9 mouse cellular contexts compared by ENCODE assay signal in the genomic region with DNA sequence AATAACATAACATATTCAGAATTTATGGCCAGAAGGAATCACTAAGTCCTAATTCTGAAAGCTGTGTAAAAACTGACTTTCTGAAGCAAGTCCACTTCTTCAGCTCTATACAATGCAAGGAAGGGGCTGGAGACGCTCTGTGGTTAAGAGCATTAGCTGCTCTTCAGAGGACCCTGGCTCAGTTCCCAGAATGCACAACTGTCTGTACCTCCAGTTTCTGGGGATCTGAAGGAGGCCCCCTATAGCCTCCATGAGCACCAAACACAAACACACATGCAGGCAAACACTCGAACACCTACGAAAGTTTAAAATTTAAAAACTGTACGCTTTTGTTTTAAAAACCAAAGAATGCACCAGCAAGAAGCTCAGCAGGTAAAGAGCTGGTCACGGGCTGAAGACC. TPM values are rescaled to one million over a fixed set of nuclear protein-coding genes. Genes with fewer than 3 reads are reported as not detected.
DNase-seq lines count a peak whose midpoint lies in the region; ATAC-seq and TF ChIP-seq lines count a peak whose summit lies in the region.
"Had no signal": no experiment of that assay in that cellular context is flagged by ENCODE, and none has a peak within 500 bp of the region (broad histone marks: within the 10 kb centered on the region; RNA-seq: fewer than 3 reads in every experiment).

No protein-coding gene starts in this region.

- 68% methylated on average over 5 of the region's 5 CpGs for WGBS in intestine, embryonic 14.5 days
- WGBS in intestine, postnatal 0 days, result 62% methylated on average over 5 of the region's 5 CpGs
- 69% methylated on average over 5 of the region's 5 CpGs for WGBS in limb, embryonic 14.5 days

- dilution Hi-C loops in CH12.LX (cut with MboI; ENCODE audit: extremely low pct_ligation_motif_present, extremely low pct_unique_long_range_greater_than_20kb, low sequenced_read_pairs), result no loop called here

- H3K4me1 ChIP-seq in intestine, embryonic 14.5 days (replicated peaks; ENCODE audit: control insufficient read depth, insufficient read depth, low read length), result peaks cover 36% of the 10 kb centered on the region
- peaks cover 7% of the 10 kb centered on the region for H3K4me1 ChIP-seq in intestine, postnatal 0 days (replicated peaks; ENCODE audit: control insufficient read depth, insufficient read depth, low read length)
- peaks cover 31 to 88% of the 10 kb centered on the region in 2 experiments for H3K4me1 ChIP-seq in CH12.LX (ENCODE audit: control insufficient read depth in 1 of 2, insufficient read depth in 2 of 2)
- peaks cover 9% of the 10 kb centered on the region; the same call in 1 of the 2 replicates for H3K4me1 ChIP-seq in limb, embryonic 14.5 days (ENCODE audit: control insufficient read depth, insufficient read depth, low read length)

- TF ChIP-seq CTCF in intestine, postnatal 0 days (IDR thresholded peaks at IDR 0.05; ENCODE audit: low read depth), result no peak
- no peak for TF ChIP-seq CTCF in CH12.LX (conservative IDR thresholded peaks at IDR 0.05 in 1 of 2, IDR thresholded peaks at IDR 0.05 in 1 of 2; ENCODE audit: low read depth in 2 of 2, low read length in 2 of 2)

- H3K9ac ChIP-seq in intestine, embryonic 14.5 days (ENCODE audit: low read length), result no peak overlapping the region
- no peak overlapping the region for H3K9ac ChIP-seq in intestine, postnatal 0 days (ENCODE audit: low read depth, low read length)
- peak overlapping the region; percentile 40; the same call in 1 of the 2 replicates for H3K9ac ChIP-seq in CH12.LX (ENCODE audit: insufficient read depth, low read depth)
- no peak overlapping the region for H3K9ac ChIP-seq in limb, embryonic 14.5 days (ENCODE audit: low read depth, low read length, severe bottlenecking)

- TF ChIP-seq RAD21 in CH12.LX (IDR thresholded peaks at IDR 0.05; ENCODE audit: low read depth, low read length), result no peak

- ATAC-seq in intestine, embryonic 14.5 days (replicated peaks; ENCODE audit: low FRiP score, low TSS enrichment, low read depth), result no peak
- no peak for ATAC-seq in intestine, postnatal 0 days
- no peak for ATAC-seq in limb, embryonic 14.5 days (ENCODE audit: low FRiP score, low read depth)

- peak overlapping the region; percentile 18; the same call in 1 of the 2 replicates for H3K27ac ChIP-seq in intestine, embryonic 14.5 days (ENCODE audit: low read depth)
- no peak overlapping the region for H3K27ac ChIP-seq in intestine, postnatal 0 days (ENCODE audit: low read depth, low read length)
- H3K27ac ChIP-seq in CH12.LX (ENCODE audit: insufficient read depth, low read depth), result peak overlapping the region; percentile 70
- H3K27ac ChIP-seq in limb, embryonic 14.5 days (replicated peaks; ENCODE audit: low read depth, low read length), result no peak overlapping the region
- H3K27ac ChIP-seq: midbrain, embryonic 10.5 days had no signal

- no peak overlapping the region for H3K4me2 ChIP-seq in intestine, embryonic 14.5 days (ENCODE audit: low read length)
- no peak overlapping the region for H3K4me2 ChIP-seq in intestine, postnatal 0 days (replicated peaks; ENCODE audit: low read depth)
- peak overlapping the region; percentile 98 for H3K4me2 ChIP-seq in CH12.LX (ENCODE audit: insufficient read depth, low read depth, poor library complexity, severe bottlenecking)
- no peak overlapping the region for H3K4me2 ChIP-seq in limb, embryonic 14.5 days (replicated peaks; ENCODE audit: low read depth, low read length, severe bottlenecking)

- DNase-seq in intestine, embryonic 14.5 days (ENCODE audit: low spot score), result no peak
- DNase-seq in 416B (ENCODE audit: low read depth) (peak; percentile 79), CH12.LX (ENCODE audit: extremely low read depth) (no peak)
- peak; percentile 58 for DNase-seq in limb, embryonic 14.5 days (ENCODE audit: low spot score)
- DNase-seq in right cerebral cortex, postnatal 25 days, result no peak
- no peak for DNase-seq in adrenal gland, postnatal 36 days
- DNase-seq: gastrocnemius, postnatal 25 days had no signal

- peaks cover 23% of the 10 kb centered on the region for H3K36me3 ChIP-seq in intestine, embryonic 14.5 days (ENCODE audit: control insufficient read depth, insufficient read depth, low read length)
- H3K36me3 ChIP-seq in intestine, postnatal 0 days (ENCODE audit: control insufficient read depth, insufficient read depth), result peaks cover 20% of the 10 kb centered on the region
- peaks cover 28 to 57% of the 10 kb centered on the region in 2 experiments for H3K36me3 ChIP-seq in CH12.LX (replicated peaks in 1 of 2; ENCODE audit: control insufficient read depth in 1 of 2, insufficient read depth in 1 of 2, low read length in 1 of 2)
- peaks cover 25% of the 10 kb centered on the region for H3K36me3 ChIP-seq in limb, embryonic 14.5 days (ENCODE audit: control insufficient read depth, insufficient read depth, low read length)

- TF ChIP-seq EP300 in CH12.LX (IDR thresholded peaks at IDR 0.05; ENCODE audit: low read length), result no peak

- no peak for TF ChIP-seq POLR2A in CH12.LX (IDR thresholded peaks at IDR 0.05; ENCODE audit: low read depth, low read length)
- no peak for TF ChIP-seq POLR2A in limb, embryonic 14.5 days (IDR thresholded peaks at IDR 0.05; ENCODE audit: borderline replicate concordance, extremely low read depth, insufficient read depth, insufficient read length)

- no peaks in the 10 kb centered on the region for H3K9me3 ChIP-seq in intestine, embryonic 14.5 days (ENCODE audit: control insufficient read depth, low read length)
- H3K9me3 ChIP-seq in intestine, postnatal 0 days (ENCODE audit: control insufficient read depth), result no peaks in the 10 kb centered on the region
- H3K9me3 ChIP-seq in CH12.LX (replicated peaks; ENCODE audit: low read length), result no peaks in the 10 kb centered on the region
- no peaks in the 10 kb centered on the region for H3K9me3 ChIP-seq in limb, embryonic 14.5 days (ENCODE audit: control insufficient read depth, low read length)
- H3K9me3 ChIP-seq: midbrain, embryonic 10.5 days had no signal

- no peak overlapping the region for H3K4me3 ChIP-seq in intestine, embryonic 14.5 days (ENCODE audit: low read depth, low read length)
- no peak overlapping the region for H3K4me3 ChIP-seq in intestine, postnatal 0 days (ENCODE audit: low read depth, low read length)
- H3K4me3 ChIP-seq in CH12.LX (replicated peaks in 1 of 3; ENCODE audit: low read depth in 2 of 3, low read length in 2 of 3, poor library complexity in 1 of 3), result no peak overlapping the region
- H3K4me3 ChIP-seq in limb, embryonic 14.5 days (replicated peaks; ENCODE audit: low read length), result no peak overlapping the region
- H3K4me3 ChIP-seq: midbrain, embryonic 10.5 days had no signal

- peaks cover 91% of the 10 kb centered on the region for H3K79me2 ChIP-seq in CH12.LX (replicated peaks; ENCODE audit: control insufficient read depth, extremely low read depth, insufficient read depth, poor library complexity, severe bottlenecking)

- in situ Hi-C loops in CH12.LX (cut with MboI; ENCODE audit: low pct_ligation_motif_present, low pct_unique_long_range_greater_than_20kb, low sequenced_read_pairs), result no loop called here

- no peaks in the 10 kb centered on the region for H3K27me3 ChIP-seq in intestine, embryonic 14.5 days (replicated peaks; ENCODE audit: control insufficient read depth, insufficient read depth, low read length)
- H3K27me3 ChIP-seq in intestine, postnatal 0 days (replicated peaks; ENCODE audit: control insufficient read depth, insufficient read depth, low read length), result no peaks in the 10 kb centered on the region
- H3K27me3 ChIP-seq in CH12.LX (replicated peaks), result no peaks in the 10 kb centered on the region
- no peaks in the 10 kb centered on the region for H3K27me3 ChIP-seq in limb, embryonic 14.5 days (ENCODE audit: control insufficient read depth, insufficient read depth, low read length)

TF ChIP-seq in CH12.LX, 34 proteins besides CTCF, POLR2A, EP300 and RAD21:
- no peak for TF ChIP-seq IRF4 (IDR thresholded peaks at IDR 0.05; ENCODE audit: low read depth, low read length)
- no peak for TF ChIP-seq CHD2 (IDR thresholded peaks at IDR 0.05; ENCODE audit: low read length)
- no peak for TF ChIP-seq HCFC1 (IDR thresholded peaks at IDR 0.05; ENCODE audit: low read depth, low read length)
- TF ChIP-seq POLR2AphosphoS2 (IDR thresholded peaks at IDR 0.05; ENCODE audit: low read depth, low read length), result no peak
- no peak for TF ChIP-seq ZMIZ1 (IDR thresholded peaks at IDR 0.05; ENCODE audit: low read depth, low read length)
- no peak for TF ChIP-seq SMC3 (IDR thresholded peaks at IDR 0.05; ENCODE audit: low read depth, low read length)
- TF ChIP-seq RCOR1 (conservative IDR thresholded peaks at IDR 0.05; ENCODE audit: low read depth, low read length), result no peak
- TF ChIP-seq MXI1 (IDR thresholded peaks at IDR 0.05; ENCODE audit: low read depth, low read length), result no peak
- TF ChIP-seq USF2 (conservative IDR thresholded peaks at IDR 0.05; ENCODE audit: low read depth, low read length), result no peak

RNA-seq across cellular contexts. Expression of a gene that starts 31.5 kb away (rescaled TPM):
- 107 and 114 TPM in 2 replicates for polyA plus RNA-seq in intestine, embryonic 14.5 days (2014; fragmentation: Nextera tagmentation; extraction: Ambion mirVana)
- polyA plus RNA-seq in intestine, postnatal 0 days (2015; fragmentation: Nextera tagmentation; extraction: Ambion mirVana), result 66.9 and 67.9 TPM in 2 replicates
- total RNA-seq in CH12.LX (2012; rRNA removed) (124 and 154 TPM in 2 replicates), CH12.LX (2014; rRNA removed) (182 and 199 TPM in 2 replicates)
- polyA plus RNA-seq in CH12.LX (2012; ENCODE audit: insufficient read length, low read depth), result 198 and 214 TPM in 2 replicates
- polyA plus RNA-seq in limb, embryonic 14.5 days (2012; rRNA removed), result 68.0 and 72.1 TPM in 2 replicates
- polyA plus RNA-seq in limb, embryonic 14.5 days (2014; fragmentation: Nextera tagmentation; extraction: Ambion mirVana), result 88.2 and 98.9 TPM in 2 replicates
- total RNA-seq in adrenal gland, postnatal 36 days (2021), result 100 to 1,000 TPM in 1 of 2 experiments, 10 to 100 TPM in 1; 73.1 to 114 TPM

Comparison
In these comparisons a context has a peak if more than half of its experiments do, and no peak if none do; other contexts are left out.
1. H3K27ac ChIP-seq: peak in intestine, embryonic 14.5 days (single experiment) and CH12.LX (single experiment); none in intestine, postnatal 0 days (single experiment) and limb, embryonic 14.5 days (single experiment).
2. DNase-seq: peak in 416B (single experiment) and limb, embryonic 14.5 days (single experiment); none in intestine, embryonic 14.5 days (single experiment), CH12.LX (single experiment), right cerebral cortex, postnatal 25 days (single experiment) and adrenal gland, postnatal 36 days (0 of 2).